Mouse (Mus musculus): ENCODE data around the gene Arhgef1.

- TF ChIP-seq CTCF (IDR thresholded peaks at IDR 0.05; ENCODE audit: control insufficient read depth, insufficient read depth, insufficient replicate concordance, low read depth, low read length) = no peak
- no peak for TF ChIP-seq POLR2A (IDR thresholded peaks at IDR 0.05; ENCODE audit: control insufficient read depth, low read depth, low read length)
These were observed 43.5 kb upstream of the Arhgef1 start for GRCm38 (mm10) chr7:24859234-24859633.

Data from testis, adult 2 months (tissue).